Mouse (Mus musculus) heart, adult 2 months (tissue): ENCODE measurements at regions not wholly inside any gene's neighbourhood (a gene's known extent, or its start where the extent isn't known, plus 50 kb on each side); places are given as distances from the start of the nearest gene placed in this dataset.

ENCODE experiments used
- CTCF ChIP-seq: fragments of 200-600 bp; IDR thresholded peaks from 2 replicates; pipeline ENCODE4 v1.8.1; 2022; ENCODE audit warnings: antibody characterized with exemption, mild to moderate bottlenecking, moderate library complexity
- EP300 ChIP-seq: fragments of 200-500 bp; IDR thresholded peaks from 2 replicates; pipeline ENCODE4 v1.6.1; 2011; ENCODE audit warnings: low read depth, low read length, control low read depth; ENCODE audit not compliant: insufficient read depth
- POLR2A ChIP-seq: fragments of 200-500 bp; IDR thresholded peaks from 2 replicates; pipeline ENCODE4 v1.6.1; 2011; ENCODE audit warnings: mild to moderate bottlenecking, low read depth, low read length, control low read depth; ENCODE audit not compliant: insufficient read depth

GRCm38 (mm10) chr9:52241577-52241976 is 73.2 kb upstream of the Zc3h12c start:
- TF ChIP-seq POLR2A = no peak
- no peak for TF ChIP-seq CTCF
- no peak for TF ChIP-seq EP300
